Mouse (Mus musculus): ENCODE measurements around the gene Ptgdr2.

Gene Ptgdr2

GRCm38 (mm10) chr19:10937110-10937563 lies at the start of gene Ptgdr2:
Ptgdr2 (plus strand) TSS chr19:10937160.
- DNase-seq (ENCODE audit: low read depth, low spot score) = no peak

GRCm38 (mm10) chr19:10892201-10892600 lies 44.8 kb upstream of the Ptgdr2 start:
- no peak for DNase-seq (ENCODE audit: low read depth, low spot score)

GRCm38 (mm10) chr19:10895016-10895528 lies 41.9 kb upstream of the Ptgdr2 start, which contains the start of gene Prpf19:
Prpf19 (plus strand) TSS chr19:10895231.
- DNase-seq (ENCODE audit: low read depth, low spot score) = peak; percentile 98

DNA sequence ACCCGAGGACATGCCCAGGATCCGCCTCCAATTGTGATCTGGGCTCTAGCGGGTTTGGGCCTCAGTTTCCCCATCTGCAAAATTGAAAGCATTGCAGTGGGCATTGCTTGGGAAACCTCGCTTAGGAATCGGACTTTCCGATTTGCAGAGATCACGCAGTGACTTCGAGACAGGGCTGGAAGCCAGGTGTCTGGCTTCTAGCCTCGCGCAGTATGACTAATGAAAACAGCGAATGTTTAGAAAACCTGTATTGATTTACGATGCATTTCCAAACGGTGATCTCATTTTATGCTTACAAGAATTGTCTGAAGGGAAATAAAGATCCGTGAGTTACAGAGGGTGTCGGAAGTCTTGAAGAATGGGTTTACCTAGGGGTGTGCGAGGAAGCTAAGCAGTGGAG lies 41.3 kb upstream of the Ptgdr2 start:
- DNase-seq (ENCODE audit: low read depth, low spot score) = peak; percentile 27

GRCm38 (mm10) chr19:10896849-10897248 lies 40.1 kb upstream of the Ptgdr2 start:
- DNase-seq (ENCODE audit: low read depth, low spot score) = no peak

GRCm38 (mm10) chr19:10897491-10897890 lies 39.5 kb upstream of the Ptgdr2 start:
- DNase-seq (ENCODE audit: low read depth, low spot score) = no peak

DNA sequence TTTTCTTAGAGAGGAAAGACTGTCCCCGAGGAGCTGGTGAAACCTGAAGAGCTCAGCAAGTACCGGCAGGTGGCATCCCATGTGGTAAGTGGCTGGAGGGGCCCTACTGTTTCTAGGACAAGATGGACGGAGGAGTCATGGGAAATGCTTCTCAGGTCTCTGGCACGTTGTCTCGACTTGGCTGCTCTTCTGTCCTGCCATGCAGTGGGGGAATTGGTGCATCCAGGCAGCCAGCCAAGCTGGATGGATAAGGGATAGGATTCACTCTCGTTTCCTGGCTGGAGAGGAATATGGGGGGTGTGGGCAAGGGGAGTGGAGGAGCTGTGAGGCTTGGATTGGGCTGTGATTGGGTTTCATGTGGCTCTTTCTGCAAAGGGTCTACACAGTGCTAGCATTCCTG lies 36.6 kb upstream of the Ptgdr2 start:
- no peak for DNase-seq (ENCODE audit: low read depth, low spot score)

- DNase-seq (ENCODE audit: low read depth, low spot score) = no peak
Measured at GRCm38 (mm10) chr19:10901046-10901445, 35.9 kb upstream of the Ptgdr2 start.

DNA sequence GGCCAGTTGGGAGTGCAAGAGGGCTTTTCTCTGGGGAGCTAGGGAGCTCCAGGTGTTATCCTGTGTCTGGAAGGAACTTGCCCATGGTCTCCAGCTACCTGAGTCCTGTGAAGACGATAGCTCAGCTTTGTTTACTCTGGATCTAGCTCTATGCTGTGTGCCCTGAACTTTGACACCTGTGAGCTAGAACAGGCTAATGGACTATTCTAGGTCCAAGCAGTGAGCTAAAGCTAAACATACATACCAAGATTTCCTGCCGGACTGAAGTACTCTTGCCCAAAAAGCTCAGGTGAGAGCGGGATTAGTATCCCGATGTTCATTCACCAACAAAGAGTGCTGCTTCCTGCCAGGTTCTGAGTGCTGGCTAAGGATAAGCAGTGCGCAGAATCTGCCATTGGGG lies 32.4 kb upstream of the Ptgdr2 start:
- no peak for DNase-seq (ENCODE audit: low read depth, low spot score)

- no peak for DNase-seq (ENCODE audit: low read depth, low spot score)
Measured at GRCm38 (mm10) chr19:10904927-10905727, 31.8 kb upstream of the Ptgdr2 start.

DNA sequence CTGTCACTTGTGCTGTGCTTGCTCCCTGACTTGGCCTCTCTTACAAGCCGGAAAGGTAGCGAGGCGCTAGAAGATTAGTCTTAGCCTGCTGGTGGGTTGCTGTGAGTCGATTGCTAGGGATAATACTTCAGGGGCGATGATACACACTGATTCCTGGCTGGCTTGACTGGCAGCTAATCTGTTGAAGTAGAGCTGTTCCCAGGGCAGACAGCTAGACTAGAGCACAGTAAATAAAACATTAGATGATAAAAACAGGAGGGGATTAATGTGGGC lies 31.3 kb upstream of the Ptgdr2 start:
- no peak for DNase-seq (ENCODE audit: low read depth, low spot score)

DNA sequence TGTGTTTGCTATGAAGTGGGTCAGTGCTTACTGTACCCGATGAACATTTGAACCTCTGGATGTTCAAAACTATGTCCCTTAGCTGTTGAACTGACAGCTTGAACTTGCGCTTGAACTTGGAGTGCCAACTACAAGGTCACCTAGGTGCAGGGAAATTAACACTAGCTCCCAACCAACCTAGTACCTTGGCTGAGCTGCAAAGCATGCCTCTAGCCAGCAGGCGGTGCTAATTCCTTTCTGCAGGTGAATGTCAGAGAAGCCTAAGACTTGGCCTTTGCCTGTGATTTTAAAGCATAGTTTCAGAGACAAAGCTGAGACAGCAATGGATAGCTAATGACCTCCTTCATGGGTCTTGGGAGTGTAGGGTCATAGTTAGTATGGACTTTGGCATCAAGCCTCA lies 29.1 kb upstream of the Ptgdr2 start:
- DNase-seq (ENCODE audit: low read depth, low spot score) = peak; percentile 35

- no peak for DNase-seq (ENCODE audit: low read depth, low spot score)
Measured at GRCm38 (mm10) chr19:10909087-10909721, 27.8 kb upstream of the Ptgdr2 start.

- DNase-seq (ENCODE audit: low read depth, low spot score) = no peak
Measured at GRCm38 (mm10) chr19:10914291-10914690, 22.7 kb upstream of the Ptgdr2 start.

DNA sequence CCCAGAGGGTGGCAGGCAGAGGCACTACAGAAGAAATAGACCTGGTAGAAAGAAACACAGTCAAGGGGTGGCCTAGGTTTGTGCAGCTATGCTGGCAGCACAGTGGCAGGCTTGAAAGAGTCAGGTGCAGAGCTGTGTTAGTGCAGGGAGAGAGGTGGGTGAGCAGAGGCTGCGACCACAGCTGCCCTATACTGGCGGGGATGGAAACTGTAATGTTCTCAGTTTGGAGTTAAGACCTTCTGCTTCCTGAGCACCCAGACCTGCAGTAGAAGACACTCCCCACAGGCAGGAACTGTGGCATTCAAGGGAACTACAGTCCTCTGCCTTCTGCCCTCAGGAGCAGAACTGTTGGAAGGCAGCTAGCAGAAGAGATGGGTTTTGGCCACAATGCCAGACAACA lies 22.1 kb upstream of the Ptgdr2 start:
- no peak for DNase-seq (ENCODE audit: low read depth, low spot score)

- no peak for DNase-seq (ENCODE audit: low read depth, low spot score)
Measured at GRCm38 (mm10) chr19:10916506-10916905, 20.5 kb upstream of the Ptgdr2 start.

- no peak for DNase-seq (ENCODE audit: low read depth, low spot score)
Measured at GRCm38 (mm10) chr19:10918321-10918991, 18.5 kb upstream of the Ptgdr2 start.

- no peak for DNase-seq (ENCODE audit: low read depth, low spot score)
Measured at GRCm38 (mm10) chr19:10920532-10920931, 16.4 kb upstream of the Ptgdr2 start, which contains the start of gene Zp1. Zp1 (minus strand) TSS chr19:10920632.

GRCm38 (mm10) chr19:10921058-10921457 lies 15.9 kb upstream of the Ptgdr2 start:
- DNase-seq (ENCODE audit: low read depth, low spot score) = no peak

DNA sequence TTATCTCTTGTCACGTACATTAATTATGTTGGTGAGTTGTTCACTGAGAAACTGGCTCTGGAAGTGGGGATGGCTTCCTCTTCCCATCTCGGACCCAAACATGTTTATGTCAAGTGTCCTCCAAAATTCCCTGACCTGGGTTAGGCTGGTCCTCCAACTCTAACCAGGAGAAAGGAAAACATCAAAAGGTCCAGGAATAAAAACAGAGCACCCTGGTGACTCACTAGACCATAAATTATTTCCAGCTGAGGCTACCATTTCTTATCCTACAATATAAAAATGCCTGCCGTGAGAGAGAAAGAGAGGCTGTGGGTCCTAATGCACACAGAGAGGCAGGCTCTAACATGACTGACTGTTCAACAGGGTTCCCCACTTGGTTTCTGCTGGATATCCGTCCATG lies 12.7 kb upstream of the Ptgdr2 start:
- no peak for DNase-seq (ENCODE audit: low read depth, low spot score)

DNA sequence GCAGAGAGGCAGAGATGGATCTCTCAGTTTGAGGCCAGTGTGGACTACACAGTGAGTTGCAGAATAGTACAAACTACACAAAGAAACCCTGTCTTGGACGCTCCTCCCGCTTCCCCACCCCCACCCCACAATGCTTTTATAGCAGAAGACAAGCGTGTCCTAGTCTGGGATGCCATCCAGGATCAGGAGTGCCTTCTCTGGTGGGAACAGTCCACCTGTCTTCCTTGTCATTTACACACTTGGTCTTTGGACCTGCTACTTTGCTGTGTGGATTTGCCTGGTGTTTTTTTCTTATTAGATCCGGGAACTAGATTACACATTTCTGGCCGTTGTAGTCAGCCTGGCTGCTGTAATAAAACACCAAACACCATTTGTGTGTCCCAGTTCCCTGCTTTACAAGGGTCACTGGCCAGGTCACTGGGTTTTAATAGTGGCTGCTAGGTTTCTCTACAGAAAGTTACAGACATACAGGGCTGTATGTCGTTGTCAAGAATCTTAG lies 10.8 kb upstream of the Ptgdr2 start:
- DNase-seq (ENCODE audit: low read depth, low spot score) = peak; percentile 26

DNA sequence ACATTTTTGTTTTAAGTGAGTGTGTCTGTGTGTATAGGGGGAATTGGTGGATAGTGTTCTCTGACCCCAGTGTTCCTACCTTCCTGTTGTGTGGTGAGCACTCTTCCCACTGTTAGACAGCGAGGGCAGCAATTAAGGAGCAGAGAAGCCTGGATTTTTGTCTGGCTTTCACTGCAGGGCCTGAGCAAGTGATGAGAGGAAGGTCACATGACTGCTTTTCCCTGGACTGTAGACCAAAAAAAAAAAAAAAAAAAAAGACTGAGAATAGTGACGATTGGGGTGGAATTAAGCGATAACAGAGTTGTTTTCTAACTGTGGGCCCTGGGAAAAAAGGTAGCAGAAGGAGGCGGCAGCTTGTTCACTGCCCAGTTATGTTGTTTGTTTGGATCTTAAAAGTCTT lies 10.3 kb upstream of the Ptgdr2 start:
- no peak for DNase-seq (ENCODE audit: low read depth, low spot score)
